Mouse (Mus musculus) embryo, embryonic 9.5 days (tissue): ENCODE data around the gene Nkx2-3.

Experiments
- DNase-seq: peaks from one replicate; pipeline ENCODE4 v3.0.0-alpha.2; 2017; ENCODE audit errors: extremely low spot score

Nkx2-3 gene

DNA sequence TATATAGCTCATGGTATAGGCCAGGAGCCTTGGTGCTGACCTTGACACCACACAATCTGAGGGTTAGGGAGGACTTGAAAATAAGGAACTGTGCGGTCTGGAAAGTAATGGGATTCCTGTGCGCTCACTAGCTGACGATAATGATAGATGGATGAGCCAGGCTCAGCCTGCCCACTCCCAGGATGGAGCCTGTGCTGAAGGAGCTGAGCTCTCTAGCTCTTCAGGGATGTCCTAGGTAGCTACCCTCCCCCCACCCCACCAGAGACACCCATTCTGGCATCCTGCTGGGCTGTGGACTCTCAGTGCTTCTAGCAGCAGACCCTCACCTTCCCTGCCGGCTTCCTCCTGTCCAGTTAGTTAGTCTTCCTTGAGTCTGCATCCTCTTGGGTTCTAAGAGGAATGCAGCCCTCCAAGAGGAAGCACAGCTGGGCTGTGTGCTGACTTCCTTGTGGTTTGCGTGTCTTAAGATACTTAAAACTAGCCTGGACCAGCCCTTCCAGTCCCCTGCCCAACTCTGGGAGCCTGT is 6.4 kb downstream of the Nkx2-3 start:
- DNase-seq, result no peak

DNA sequence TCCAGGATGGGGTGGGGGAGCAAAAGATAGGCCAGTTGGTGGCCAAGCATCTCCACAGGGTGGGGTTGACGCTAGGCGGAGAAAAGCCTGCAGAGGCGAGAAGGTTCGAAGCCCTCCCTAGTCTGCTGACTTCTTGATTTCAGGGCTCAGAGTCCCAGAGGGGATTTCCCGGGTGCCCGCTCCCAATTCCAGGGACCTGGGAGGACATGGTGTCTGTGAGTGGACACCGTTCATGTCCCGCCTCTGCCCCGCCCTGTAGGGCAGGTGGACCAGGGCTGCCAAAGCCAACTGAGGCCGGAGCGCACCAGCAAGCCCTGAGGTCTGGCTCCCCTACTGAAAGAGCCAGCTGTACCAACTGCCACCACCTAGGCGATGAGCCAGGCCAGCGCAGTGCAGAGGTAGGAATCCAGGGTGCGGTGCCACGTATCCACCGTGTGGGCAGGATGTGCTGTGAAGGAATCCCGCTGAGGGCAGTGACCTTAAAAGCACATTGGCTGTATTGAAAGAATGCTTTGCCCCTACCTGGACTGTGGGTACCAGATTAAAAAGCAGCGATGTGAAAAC is 7.9 kb downstream of the Nkx2-3 start:
- DNase-seq, result no peak

DNA sequence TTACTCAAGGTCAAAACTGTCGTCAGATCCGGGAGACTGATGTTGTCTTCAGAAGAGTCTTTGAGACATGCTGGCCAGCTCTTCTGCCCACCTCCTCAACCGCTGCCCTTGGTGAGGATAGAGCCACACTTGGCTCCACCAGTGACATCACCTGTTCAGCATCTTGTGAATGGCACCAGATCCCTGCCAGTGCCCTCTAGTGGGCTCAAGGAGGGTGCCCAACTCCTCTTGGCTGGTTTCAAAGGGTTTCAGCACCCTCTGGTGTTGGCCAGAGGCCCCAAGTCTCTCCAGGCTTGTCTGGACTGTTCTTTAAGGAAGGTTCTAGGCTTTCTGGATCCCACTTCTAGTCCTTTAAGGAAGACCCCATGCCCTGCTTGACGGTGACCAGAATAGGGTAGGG is 11.8 kb downstream of the Nkx2-3 start:
- no peak for DNase-seq

DNA sequence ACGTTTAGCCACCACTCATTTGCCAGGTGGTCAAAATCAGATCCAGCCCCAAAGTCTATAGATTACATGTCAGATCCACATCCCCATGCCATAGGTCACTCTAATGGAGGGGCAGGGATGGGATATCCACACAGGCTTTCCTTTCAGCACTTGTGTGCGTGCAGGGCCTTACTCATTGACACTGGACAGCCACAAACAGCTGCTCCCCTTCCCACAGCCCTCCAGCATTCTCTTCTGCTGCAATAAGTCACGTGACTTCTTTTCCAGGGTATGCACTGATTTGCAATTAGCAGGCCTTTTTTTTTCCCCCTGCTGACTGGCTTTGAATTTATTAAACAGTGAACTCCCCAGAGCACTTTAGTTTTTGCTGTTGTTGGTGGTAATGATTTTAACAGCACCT is 14.0 kb downstream of the Nkx2-3 start:
- DNase-seq, result no peak

- no peak for DNase-seq
Observed at GRCm38 (mm10) chr19:43627345-43627744, 15.2 kb downstream of the Nkx2-3 start.

DNA sequence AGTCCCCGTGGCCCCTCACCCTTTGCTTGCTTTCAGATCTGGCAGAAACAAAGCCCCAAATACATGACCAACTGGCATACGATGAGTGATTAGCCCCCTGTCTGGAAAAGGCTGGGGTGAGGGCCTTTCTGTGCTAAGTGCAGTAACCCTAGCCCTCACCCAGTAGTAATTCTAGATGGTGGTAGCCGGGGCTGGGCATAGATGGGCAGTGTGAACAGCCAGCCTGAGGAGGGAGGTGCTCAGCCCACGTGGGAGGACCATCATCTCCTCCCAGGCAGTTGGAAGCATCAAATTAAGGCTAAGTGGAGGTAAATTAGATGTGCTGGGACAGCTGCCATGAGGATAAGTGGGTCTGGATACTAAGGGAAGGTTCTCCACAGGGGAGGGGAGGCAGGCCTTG is 17.0 kb downstream of the Nkx2-3 start:
- DNase-seq, result no peak

- DNase-seq, result peak; percentile 82
Observed at GRCm38 (mm10) chr19:43630466-43631251, 18.5 kb downstream of the Nkx2-3 start.

DNA sequence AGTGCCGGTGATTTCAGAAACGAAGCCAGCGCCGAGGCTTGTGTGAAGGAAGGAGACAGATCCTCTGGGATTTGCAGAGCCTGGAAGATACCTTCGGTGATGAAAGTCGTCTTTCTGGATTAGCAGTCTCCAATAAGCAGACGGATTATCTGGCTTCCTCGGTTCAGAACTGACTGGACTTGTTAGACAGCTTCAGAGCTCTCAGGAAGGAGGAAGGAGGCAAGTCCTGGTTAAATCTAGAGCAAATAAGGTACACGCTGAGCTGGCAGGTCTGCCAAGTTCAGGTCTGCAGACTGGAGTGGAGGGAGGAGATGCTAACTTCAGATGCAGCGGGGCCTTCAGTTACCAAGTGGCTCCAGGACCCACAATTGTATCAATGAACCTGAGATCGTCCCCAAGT is 29.7 kb downstream of the Nkx2-3 start:
- no peak for DNase-seq

DNA sequence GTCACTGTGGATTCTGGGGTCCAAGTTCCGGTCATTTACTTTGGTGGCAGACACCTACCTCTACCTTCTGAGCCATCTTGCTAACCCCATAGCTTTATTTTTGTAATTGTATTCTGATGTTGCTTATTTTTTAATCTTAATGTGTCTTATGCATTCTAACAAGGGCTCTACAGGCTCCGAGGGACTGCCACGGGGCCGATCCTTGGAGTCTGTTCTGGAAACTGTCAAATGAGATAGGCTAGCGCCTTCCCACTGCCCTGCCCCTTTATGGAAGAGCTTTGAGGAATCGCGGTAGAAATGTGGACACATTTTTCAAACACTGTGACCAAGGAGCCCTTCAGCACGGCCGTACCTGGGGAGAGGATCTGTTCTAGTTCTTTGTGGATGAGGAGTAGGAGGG is 30.7 kb downstream of the Nkx2-3 start:
- no peak for DNase-seq

GRCm38 (mm10) chr19:43645508-43645907 is 33.4 kb downstream of the Nkx2-3 start:
- no peak for DNase-seq

DNA sequence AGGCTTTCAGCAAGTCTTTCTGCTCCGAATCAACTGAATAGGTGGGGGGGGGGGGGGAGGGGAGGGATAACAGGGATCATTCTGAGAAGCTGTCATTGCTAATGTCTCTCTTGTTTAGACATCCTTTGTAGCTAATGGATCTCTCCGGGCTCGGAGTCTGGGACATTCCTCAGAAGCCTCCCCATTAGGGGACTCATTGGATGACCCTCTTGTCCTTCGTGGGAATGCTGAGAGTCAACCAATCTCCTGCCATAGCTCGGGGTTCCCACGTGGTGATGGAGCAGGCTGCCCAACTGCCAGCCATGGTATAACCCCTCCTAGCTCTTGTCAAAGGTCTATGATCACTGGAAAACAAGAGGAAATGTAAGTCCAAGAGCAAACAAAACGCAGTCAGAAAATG is 34.7 kb downstream of the Nkx2-3 start:
- no peak for DNase-seq

DNA sequence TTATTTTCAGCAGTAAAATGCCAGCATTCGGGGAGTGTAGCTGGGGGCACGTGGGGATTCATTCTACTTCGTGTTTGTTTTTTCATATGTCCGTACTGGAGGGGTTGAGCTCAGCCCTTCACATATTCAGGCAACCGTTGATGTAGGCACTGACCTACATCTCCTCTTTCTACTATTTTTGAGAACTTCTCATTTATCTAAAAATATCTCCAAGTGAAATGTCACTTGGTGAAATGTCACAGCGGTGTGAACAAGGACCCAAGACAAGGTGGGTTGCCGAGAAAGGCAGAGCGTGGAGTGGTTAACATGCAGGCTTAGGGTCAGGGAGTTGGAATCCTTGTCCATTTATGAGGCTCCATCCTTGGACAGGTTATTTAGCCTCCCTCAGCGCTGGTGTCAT is 35.1 kb downstream of the Nkx2-3 start:
- DNase-seq, result no peak

DNA sequence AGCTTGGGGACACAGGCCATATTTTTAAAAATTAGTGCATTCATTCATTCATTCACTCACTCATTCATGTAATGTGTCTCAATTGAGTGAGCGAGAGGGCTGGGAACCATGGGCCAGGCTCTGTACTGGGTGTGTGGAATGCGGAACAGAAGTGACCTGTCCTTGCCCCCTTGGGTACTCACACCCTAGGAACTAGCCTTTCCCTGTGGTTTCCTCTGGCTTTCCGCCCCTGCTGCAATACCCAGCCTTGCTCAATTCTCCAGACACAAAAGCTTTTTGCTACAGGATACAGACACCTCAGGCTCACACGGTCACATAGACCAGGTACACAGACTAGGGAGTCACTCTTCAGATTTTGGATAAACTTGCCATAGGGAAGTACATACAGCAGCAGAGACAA is 36.2 kb downstream of the Nkx2-3 start:
- no peak for DNase-seq

- no peak for DNase-seq
Observed at GRCm38 (mm10) chr19:43651241-43651785, 39.2 kb downstream of the Nkx2-3 start.

DNA sequence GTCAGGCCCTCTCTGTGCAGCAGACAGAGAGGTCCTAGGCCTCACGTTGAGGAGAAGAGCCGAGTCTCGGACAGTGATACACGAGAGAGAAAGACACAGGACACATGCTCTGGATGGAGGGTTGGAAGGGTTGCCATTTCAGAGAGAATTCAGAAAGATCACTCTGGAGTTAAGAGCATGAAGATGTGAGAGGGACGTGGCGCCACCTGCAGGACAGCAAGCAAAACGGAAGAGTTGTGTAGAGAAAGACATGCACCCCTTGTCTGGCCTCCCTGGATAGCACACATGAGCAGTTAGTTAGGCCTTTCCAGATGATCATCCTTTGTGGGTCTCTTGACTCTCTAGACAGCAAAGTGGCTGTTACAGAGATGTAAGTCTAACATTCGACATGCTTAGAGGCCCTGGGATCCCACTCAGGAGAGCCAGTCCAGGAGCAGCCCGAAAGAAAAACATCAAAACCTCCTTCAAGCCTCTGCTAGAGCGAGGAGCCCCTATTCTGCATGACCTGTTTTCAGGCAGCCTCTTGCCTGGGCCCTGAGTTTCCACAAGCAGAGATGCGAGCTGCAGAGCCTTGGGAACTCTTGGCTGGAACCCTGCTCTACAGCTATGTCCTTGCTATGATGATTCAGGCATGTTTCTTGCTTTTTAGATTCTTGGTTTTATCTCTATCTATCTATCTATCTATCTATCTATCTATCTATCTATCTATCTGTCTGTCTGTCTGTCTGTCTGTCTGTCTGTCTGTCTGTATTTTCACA is 43.8 kb downstream of the Nkx2-3 start:
- DNase-seq, result peak; percentile 52

- no peak for DNase-seq
Observed at GRCm38 (mm10) chr19:43659632-43660031, 47.5 kb downstream of the Nkx2-3 start.

- no peak for DNase-seq
Observed at GRCm38 (mm10) chr19:43660774-43661173, 48.6 kb downstream of the Nkx2-3 start.

DNA sequence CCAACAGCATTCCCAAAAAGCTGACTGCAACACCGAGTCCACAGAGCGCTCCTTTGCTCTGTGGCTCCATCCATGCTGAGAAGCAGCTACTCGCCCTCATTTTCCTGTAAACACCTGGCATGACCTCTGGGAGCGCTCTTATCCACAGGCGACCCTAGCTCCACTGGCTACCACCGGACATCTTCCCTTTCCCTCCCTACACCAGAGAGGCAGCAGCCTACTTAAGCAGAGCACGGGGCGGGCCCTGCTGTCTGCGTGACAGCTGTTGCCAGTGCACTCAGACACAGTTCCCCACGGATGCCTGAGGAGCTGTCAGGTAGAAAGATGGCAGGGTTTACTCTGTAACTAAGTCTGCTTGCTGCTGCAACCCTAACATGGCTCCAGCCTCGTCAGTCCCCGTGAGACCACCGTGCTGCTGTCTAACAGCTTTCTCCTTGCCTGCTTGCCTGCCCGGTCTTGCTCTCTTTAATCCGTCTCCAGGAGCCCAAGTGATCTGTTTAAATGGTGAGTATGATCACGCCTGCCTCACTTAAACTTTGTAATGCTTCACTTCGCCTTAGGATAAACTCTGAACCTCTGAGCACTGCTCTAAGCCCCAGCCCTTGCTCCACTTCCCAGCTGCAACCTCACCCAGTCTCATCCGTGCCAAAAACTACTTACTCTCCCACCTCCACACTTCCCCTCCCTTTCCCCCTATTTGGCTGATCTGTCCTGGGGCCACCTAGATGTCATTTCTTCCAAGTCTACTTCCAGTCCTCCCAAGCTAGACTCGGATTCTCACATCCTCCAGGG is 50.2 kb downstream of the Nkx2-3 start:
- DNase-seq, result peak; percentile 58

- no peak for DNase-seq
Observed at GRCm38 (mm10) chr19:43663471-43663870, 51.3 kb downstream of the Nkx2-3 start.
